Mouse (Mus musculus) liver, postnatal 0 days (tissue): ENCODE data around the gene C330021F23Rik.

Experiments used
- CTCF ChIP-seq: sonication (generic); IDR thresholded peaks from 2 replicates; pipeline ENCODE4 v1.5.1; 2016; ENCODE audit warnings: antibody characterized with exemption, low read depth
- EP300 ChIP-seq: IDR thresholded peaks from 2 replicates; pipeline ENCODE4 v1.6.1; 2016; ENCODE audit warnings: antibody characterized with exemption, low read depth, mild to moderate bottlenecking

- TF ChIP-seq CTCF (no peak), EP300 (no peak)
These were observed 59.2 kb downstream of the C330021F23Rik start for GRCm38 (mm10) chr8:3626971-3627370.
